Mouse (Mus musculus) liver, adult 2 months (tissue): ENCODE measurements at regions not wholly inside any gene's neighbourhood (a gene's known extent, or its start where the extent isn't known, plus 50 kb on each side); places are given as distances from the start of the nearest gene placed in this dataset.

Experiments
- DNase-seq: peaks from one replicate; pipeline ENCODE4 v3.0.0-alpha.2; 2011; ENCODE audit warnings: low read depth, low spot score; ENCODE audit errors: extremely low read depth
- H3K27ac ChIP-seq: fragments of 200-500 bp; replicated peaks from 2 replicates; pipeline ENCODE4 v1.5.1; 2012; ENCODE audit warnings: low read depth, mild to moderate bottlenecking, control low read depth, inconsistent platforms, low read length; ENCODE audit not compliant: insufficient read depth
- H3K27me3 ChIP-seq: fragments of 200-500 bp; 2 replicates; pipeline ENCODE4 v1.6.1; 2012; ENCODE audit warnings: mild to moderate bottlenecking, moderate library complexity, low read length, inconsistent platforms; ENCODE audit not compliant: control insufficient read depth, insufficient read depth
- H3K36me3 ChIP-seq: fragments of 200-500 bp; 2 replicates; pipeline ENCODE4 v1.6.1; 2012; ENCODE audit warnings: low read length, inconsistent platforms; ENCODE audit not compliant: control insufficient read depth, insufficient read depth
- H3K4me1 ChIP-seq: fragments of 200-500 bp; 2 replicates; pipeline ENCODE4 v1.6.1; 2011; ENCODE audit warnings: low read length; ENCODE audit not compliant: control insufficient read depth, insufficient read depth
- H3K4me3 ChIP-seq: fragments of 200-500 bp; 2 replicates; pipeline ENCODE4 v1.5.1; 2011; ENCODE audit warnings: low read depth, mild to moderate bottlenecking, control low read depth, low read length, moderate library complexity; ENCODE audit not compliant: insufficient read depth
- H3K79me2 ChIP-seq: fragments of 200-500 bp; 2 replicates; pipeline ENCODE4 v1.6.1; 2012; ENCODE audit warnings: inconsistent platforms, mild to moderate bottlenecking, low read length, moderate library complexity; ENCODE audit not compliant: control insufficient read depth, insufficient read depth
- H3K9ac ChIP-seq: fragments of 200-500 bp; 2 replicates; pipeline ENCODE4 v1.6.1; 2012; ENCODE audit warnings: low read depth, mild to moderate bottlenecking, control low read depth, inconsistent platforms, low read length
- CTCF ChIP-seq: fragments of 200-500 bp; IDR thresholded peaks from 2 replicates; pipeline ENCODE4 v1.5.1; 2011; ENCODE audit warnings: low read depth, low read length, control low read depth
- POLR2A ChIP-seq: fragments of 200-500 bp; IDR thresholded peaks from 2 replicates; pipeline ENCODE4 v1.6.1; 2011; ENCODE audit warnings: low read length, control low read depth; ENCODE audit not compliant: insufficient read depth; ENCODE audit errors: extremely low read depth
- WGBS: fragments of 180-500 bp; shearing (Covaris S2); methylation state at CpG from one replicate; pipeline ENCODE4 v1.1.7; 2018; 5-methylcytosine and 5-hydroxymethylcytosine counted together

GRCm38 (mm10) chr16:5668403-5668967 lies 216.7 kb upstream of the Rbfox1 start:
- 76% methylated on average over 4 of the region's 4 CpGs for WGBS
- TF ChIP-seq POLR2A (no peak), CTCF (no peak)
- Histone ChIP-seq H3K36me3 (no peaks in the 10 kb centered on the region), H3K27me3 (no peaks in the 10 kb centered on the region), H3K4me3 (no peak overlapping the region), H3K79me2 (no peaks in the 10 kb centered on the region), H3K9ac (no peak overlapping the region), H3K27ac (no peak overlapping the region), H3K4me1 (no peaks in the 10 kb centered on the region)
- no peak for DNase-seq

- no peak overlapping the region for H3K9ac ChIP-seq
- TF ChIP-seq CTCF, result no peak
- TF ChIP-seq POLR2A, result no peak
- 15% methylated on average over 5 of the region's 5 CpGs for WGBS
- H3K4me3 ChIP-seq, result no peak overlapping the region
- no peak overlapping the region for H3K27ac ChIP-seq
- H3K79me2 ChIP-seq, result no peaks in the 10 kb centered on the region
- peak; percentile 74 for DNase-seq
- no peaks in the 10 kb centered on the region for H3K36me3 ChIP-seq
- H3K27me3 ChIP-seq, result no peaks in the 10 kb centered on the region
- no peaks in the 10 kb centered on the region for H3K4me1 ChIP-seq
Observed at GRCm38 (mm10) chr16:5661918-5662317, 223.2 kb upstream of the Rbfox1 start.

- WGBS, result 71% methylated on average over 1 of the region's 1 CpGs
- Histone ChIP-seq H3K9ac (no peak overlapping the region), H3K4me3 (no peak overlapping the region), H3K27me3 (no peaks in the 10 kb centered on the region), H3K79me2 (no peaks in the 10 kb centered on the region), H3K4me1 (no peaks in the 10 kb centered on the region), H3K36me3 (no peaks in the 10 kb centered on the region), H3K27ac (no peak overlapping the region)
- no peak for DNase-seq
- no peak for TF ChIP-seq CTCF
- no peak for TF ChIP-seq POLR2A
Observed at GRCm38 (mm10) chr16:5651551-5651950, 233.6 kb upstream of the Rbfox1 start.

GRCm38 (mm10) chr16:5651002-5651401 lies 234.2 kb upstream of the Rbfox1 start:
- no peaks in the 10 kb centered on the region for H3K27me3 ChIP-seq
- no peak overlapping the region for H3K27ac ChIP-seq
- no peaks in the 10 kb centered on the region for H3K4me1 ChIP-seq
- no peaks in the 10 kb centered on the region for H3K36me3 ChIP-seq
- no peak overlapping the region for H3K4me3 ChIP-seq
- DNase-seq, result no peak
- WGBS, result 72% methylated on average over 4 of the region's 4 CpGs
- TF ChIP-seq POLR2A (no peak), CTCF (no peak)
- no peaks in the 10 kb centered on the region for H3K79me2 ChIP-seq
- H3K9ac ChIP-seq, result no peak overlapping the region

- H3K4me3 ChIP-seq, result no peak overlapping the region
- TF ChIP-seq POLR2A (no peak), CTCF (no peak)
- no peaks in the 10 kb centered on the region for H3K4me1 ChIP-seq
- H3K79me2 ChIP-seq, result no peaks in the 10 kb centered on the region
- H3K27me3 ChIP-seq, result no peaks in the 10 kb centered on the region
- DNase-seq, result no peak
- no peak overlapping the region for H3K9ac ChIP-seq
- 66% methylated on average over 5 of the region's 5 CpGs for WGBS
- no peak overlapping the region for H3K27ac ChIP-seq
- no peaks in the 10 kb centered on the region for H3K36me3 ChIP-seq
Observed at GRCm38 (mm10) chr16:5639956-5640355, 245.2 kb upstream of the Rbfox1 start.

GRCm38 (mm10) chr16:5629996-5630395 lies 255.2 kb upstream of the Rbfox1 start:
- H3K4me3 ChIP-seq, result no peak overlapping the region
- H3K4me1 ChIP-seq, result no peaks in the 10 kb centered on the region
- H3K9ac ChIP-seq, result no peak overlapping the region
- H3K36me3 ChIP-seq, result no peaks in the 10 kb centered on the region
- DNase-seq, result no peak
- 77% methylated on average over 3 of the region's 3 CpGs for WGBS
- no peak for TF ChIP-seq POLR2A
- TF ChIP-seq CTCF, result no peak
- H3K79me2 ChIP-seq, result no peaks in the 10 kb centered on the region
- no peaks in the 10 kb centered on the region for H3K27me3 ChIP-seq
- H3K27ac ChIP-seq, result no peak overlapping the region
